8 mouse cellular contexts compared by ENCODE assay signal in the genomic region with DNA sequence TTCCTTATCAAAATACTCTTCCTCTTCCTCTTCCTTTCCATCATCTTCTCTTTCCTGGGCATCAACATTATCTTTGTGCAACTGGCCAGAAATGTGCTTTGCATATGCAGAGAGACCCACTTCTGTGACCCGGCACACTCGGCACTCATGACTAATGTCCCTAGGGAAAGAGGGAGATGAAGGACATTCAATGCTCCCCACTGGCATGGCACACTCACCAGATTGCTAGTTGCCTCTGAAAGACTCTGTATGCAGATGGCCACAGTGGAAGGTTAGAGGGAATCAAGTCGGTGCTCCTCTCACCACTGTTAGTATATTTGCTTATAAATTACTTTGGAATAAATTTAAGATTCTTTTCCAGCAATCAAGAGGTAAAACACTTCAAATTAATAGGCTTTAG. TPM values are rescaled to one million over a fixed set of nuclear protein-coding genes. Genes with fewer than 3 reads are reported as not detected.
DNase-seq lines count a peak whose midpoint lies in the region; ATAC-seq and TF ChIP-seq lines count a peak whose summit lies in the region.

No protein-coding gene starts in this region.

- TF ChIP-seq POLR2A in thymus, adult 2 months (IDR thresholded peaks at IDR 0.05; ENCODE audit: control insufficient read depth, extremely low read depth, insufficient read depth, low read length, poor library complexity) = no peak

- no peak overlapping the region; the same call in 1 of the 2 replicates for H3K4me3 ChIP-seq in lung, embryonic 15.5 days
- H3K4me3 ChIP-seq in heart, embryonic 12.5 days = peak overlapping the region; percentile 36
- H3K4me3 ChIP-seq in neural tube, embryonic 13.5 days = peak overlapping the region; percentile 20
- no peak overlapping the region for H3K4me3 ChIP-seq in thymus, adult 2 months (ENCODE audit: control insufficient read depth, insufficient read depth, low read length)

- peak overlapping the region; percentile 72 for H3K27ac ChIP-seq in lung, embryonic 15.5 days
- peak overlapping the region; percentile 93 for H3K27ac ChIP-seq in heart, embryonic 12.5 days (ENCODE audit: poor library complexity, severe bottlenecking)
- peak overlapping the region; percentile 75 for H3K27ac ChIP-seq in neural tube, embryonic 13.5 days (replicated peaks)
- H3K27ac ChIP-seq in thymus, adult 2 months (ENCODE audit: control insufficient read depth, insufficient read depth, low read length) = no peak overlapping the region

- peaks cover 24% of the 10 kb centered on the region for H3K36me3 ChIP-seq in lung, embryonic 15.5 days
- peaks cover 26% of the 10 kb centered on the region for H3K36me3 ChIP-seq in heart, embryonic 12.5 days
- H3K36me3 ChIP-seq in neural tube, embryonic 13.5 days = peaks cover 24% of the 10 kb centered on the region
- H3K36me3 ChIP-seq in thymus, adult 2 months (ENCODE audit: control insufficient read depth, insufficient read depth, low read length) = peaks cover 22% of the 10 kb centered on the region

- no peaks in the 10 kb centered on the region for H3K9me3 ChIP-seq in lung, embryonic 15.5 days
- H3K9me3 ChIP-seq in heart, embryonic 12.5 days (replicated peaks) = no peaks in the 10 kb centered on the region
- no peaks in the 10 kb centered on the region for H3K9me3 ChIP-seq in neural tube, embryonic 13.5 days

- no peak for TF ChIP-seq CTCF in thymus, adult 2 months (IDR thresholded peaks at IDR 0.05; ENCODE audit: borderline replicate concordance, control insufficient read depth, extremely low read depth, insufficient read depth, low read length, poor library complexity)

- H3K4me1 ChIP-seq in lung, embryonic 15.5 days = peaks cover 17% of the 10 kb centered on the region
- H3K4me1 ChIP-seq in heart, embryonic 12.5 days (replicated peaks) = peaks cover 15% of the 10 kb centered on the region
- H3K4me1 ChIP-seq in neural tube, embryonic 13.5 days (replicated peaks) = peaks cover 17% of the 10 kb centered on the region
- 0 out of 2 replicates have a peak, but pooled peaks cover 2% of the 10 kb centered on the region for H3K4me1 ChIP-seq in thymus, adult 2 months (replicated peaks; ENCODE audit: control insufficient read depth, insufficient read depth, low read length)

- no peak for ATAC-seq in lung, embryonic 15.5 days (ENCODE audit: borderline replicate concordance, extremely low read depth, low FRiP score, low TSS enrichment)
- ATAC-seq in heart, embryonic 12.5 days (ENCODE audit: insufficient number of reproducible peaks, low FRiP score) = no peak
- ATAC-seq in neural tube, embryonic 13.5 days (ENCODE audit: low read depth) = peak; percentile 89
- ATAC-seq in megakaryocyte progenitor cell, adult 5-6 weeks (replicated peaks; ENCODE audit: poor library complexity) = no peak

- DNase-seq in cerebellum, adult 8-10 months = peak; percentile 9
- no peak for DNase-seq in cerebellum, adult 9-11 months
- DNase-seq in lung, postnatal 25 days (ENCODE audit: low spot score) = no peak
- no peak for DNase-seq in thymus, adult 2 months

- H3K9ac ChIP-seq in lung, embryonic 15.5 days = no peak overlapping the region
- no peak overlapping the region for H3K9ac ChIP-seq in heart, embryonic 12.5 days
- H3K9ac ChIP-seq in neural tube, embryonic 13.5 days = no peak overlapping the region

- WGBS in lung, embryonic 15.5 days = 46% methylated on average over 3 of the region's 3 CpGs
- 41% methylated on average over 3 of the region's 3 CpGs for WGBS in heart, embryonic 12.5 days
- WGBS in neural tube, embryonic 13.5 days = 27% methylated on average over 3 of the region's 3 CpGs
- 89% methylated on average over 3 of the region's 3 CpGs for WGBS in thymus, adult 2 months

- H3K27me3 ChIP-seq in lung, embryonic 15.5 days = no peaks in the 10 kb centered on the region
- H3K27me3 ChIP-seq in heart, embryonic 12.5 days (replicated peaks) = no peaks in the 10 kb centered on the region
- H3K27me3 ChIP-seq in neural tube, embryonic 13.5 days = no peaks in the 10 kb centered on the region
- no peaks in the 10 kb centered on the region for H3K27me3 ChIP-seq in thymus, adult 2 months (ENCODE audit: control insufficient read depth, insufficient read depth, low read length)

- H3K4me2 ChIP-seq in lung, embryonic 15.5 days = peak overlapping the region; percentile 36
- H3K4me2 ChIP-seq in heart, embryonic 12.5 days = peak overlapping the region; percentile 65
- peak overlapping the region; percentile 44 for H3K4me2 ChIP-seq in neural tube, embryonic 13.5 days

RNA-seq across cellular contexts. Expression of a gene that starts 24.3 kb away (rescaled TPM):
- 38.8 and 42.4 TPM in 2 replicates for polyA plus RNA-seq in lung, embryonic 15.5 days (2015; fragmentation: Nextera tagmentation; extraction: Ambion mirVana)
- polyA plus RNA-seq in heart, embryonic 12.5 days (2016; fragmentation: Nextera tagmentation; extraction: Ambion mirVana) = 60.2 and 61.3 TPM in 2 replicates
- 37.3 and 40.9 TPM in 2 replicates for polyA plus RNA-seq in neural tube, embryonic 13.5 days (2015; fragmentation: Nextera tagmentation; extraction: Ambion mirVana)
- polyA plus RNA-seq in thymus, adult 2 months (2012; rRNA removed) = 80.4 and 87.6 TPM in 2 replicates
- 89.6 and 117 TPM in 2 replicates for total RNA-seq in megakaryocyte progenitor cell, adult 5-6 weeks (2015)
- total RNA-seq in megakaryocyte progenitor cell, adult 5-6 weeks (2017) = 91.5 and 94.4 TPM in 2 replicates

RNA-seq across cellular contexts. Expression of a gene that starts 28.1 kb away (rescaled TPM):
- polyA plus RNA-seq in lung, embryonic 15.5 days (2015; fragmentation: Nextera tagmentation; extraction: Ambion mirVana) = 53.1 and 59.1 TPM in 2 replicates
- polyA plus RNA-seq in heart, embryonic 12.5 days (2016; fragmentation: Nextera tagmentation; extraction: Ambion mirVana) = 57.5 and 59.2 TPM in 2 replicates
- polyA plus RNA-seq in neural tube, embryonic 13.5 days (2015; fragmentation: Nextera tagmentation; extraction: Ambion mirVana) = 21.6 and 26.1 TPM in 2 replicates
- polyA plus RNA-seq in thymus, adult 2 months (2012; rRNA removed) = 7.0 and 7.2 TPM in 2 replicates
- total RNA-seq in megakaryocyte progenitor cell, adult 5-6 weeks (2015) = 63.4 and 64.3 TPM in 2 replicates
- total RNA-seq in megakaryocyte progenitor cell, adult 5-6 weeks (2017) = 86.2 and 131 TPM in 2 replicates

Comparison
In these comparisons a context has a peak if more than half of its experiments do, and no peak if none do; other contexts are left out.
1. H3K4me3 ChIP-seq: peak in heart, embryonic 12.5 days (single experiment) and neural tube, embryonic 13.5 days (single experiment); none in lung, embryonic 15.5 days (single experiment) and thymus, adult 2 months (single experiment).
2. Peak in every context shown above with its lines, with median percentiles within 50 percentile points of each other: H3K4me2 ChIP-seq.